Mouse (Mus musculus) kidney, embryonic 14.5 days (tissue): ENCODE measurements at regions not wholly inside any gene's neighbourhood (a gene's known extent, or its start where the extent isn't known, plus 50 kb on each side); places are given as distances from the start of the nearest gene placed in this dataset.

ENCODE experiments used
- ATAC-seq: fragments of 200-750 bp; cut with Nextera tagmentation; 2 replicates; pipeline ENCODE4 v1.8.0; 2017; ENCODE audit warnings: moderate number of reproducible peaks, mild to moderate bottlenecking, moderate TSS enrichment, moderate library complexity; ENCODE audit not compliant: low FRiP score, low TSS enrichment
- H3K27ac ChIP-seq: fragments of 300-500 bp; sonication (generic); 2 replicates; pipeline ENCODE4 v1.5.1; 2014; ENCODE audit warnings: low read depth, mild to moderate bottlenecking, low read length, moderate library complexity, mixed read lengths
- H3K27me3 ChIP-seq: fragments of 300-500 bp; sonication (generic); 2 replicates; pipeline ENCODE4 v1.6.1; 2014; ENCODE audit warnings: mild to moderate bottlenecking, low read length; ENCODE audit not compliant: control insufficient read depth, insufficient read depth
- H3K36me3 ChIP-seq: fragments of 300-500 bp; sonication (generic); 2 replicates; pipeline ENCODE4 v1.6.1; 2014; ENCODE audit warnings: low read length, mixed read lengths; ENCODE audit not compliant: control insufficient read depth, insufficient read depth
- H3K4me1 ChIP-seq: fragments of 300-500 bp; sonication (generic); 2 replicates; pipeline ENCODE4 v1.6.1; 2014; ENCODE audit warnings: low read length, mixed read lengths; ENCODE audit not compliant: control insufficient read depth, insufficient read depth
- H3K4me2 ChIP-seq: fragments of 300-500 bp; sonication (generic); replicated peaks from 2 replicates; pipeline ENCODE4 v1.6.1; 2014; ENCODE audit warnings: low read depth, mild to moderate bottlenecking, low read length
- H3K4me3 ChIP-seq: fragments of 300-500 bp; sonication (generic); 2 replicates; pipeline ENCODE4 v1.5.1; 2014; ENCODE audit warnings: mild to moderate bottlenecking, low read length
- H3K9ac ChIP-seq: fragments of 300-500 bp; sonication (generic); 2 replicates; pipeline ENCODE4 v1.6.1; 2014; ENCODE audit warnings: low read depth, mild to moderate bottlenecking, low read length, moderate library complexity
- H3K9me3 ChIP-seq: fragments of 300-500 bp; sonication (generic); 2 replicates; pipeline ENCODE4 v1.6.1; 2016; ENCODE audit warnings: low read length; ENCODE audit not compliant: control insufficient read depth
- WGBS: fragments of 180-500 bp; shearing (Covaris S2); extraction: QIAGEN DNeasy Blood & Tissue Kit; methylation state at CpG from one replicate; pipeline ENCODE4 v1.1.7; 2014; 5-methylcytosine and 5-hydroxymethylcytosine counted together

- ATAC-seq = no peak
- H3K4me3 ChIP-seq = no peak overlapping the region
Measured at GRCm38 (mm10) chr9:113044556-113045178, 663.4 kb downstream of the Pdcd6ip start.

GRCm38 (mm10) chr9:113040885-113041284, 667.2 kb downstream of the Pdcd6ip start:
- Histone ChIP-seq H3K27me3 (no peaks in the 10 kb centered on the region), H3K4me2 (no peak overlapping the region), H3K36me3 (no peaks in the 10 kb centered on the region), H3K4me1 (no peaks in the 10 kb centered on the region), H3K9me3 (no peaks in the 10 kb centered on the region), H3K4me3 (no peak overlapping the region), H3K27ac (no peak overlapping the region), H3K9ac (no peak overlapping the region)
- 90% methylated on average over 6 of the region's 6 CpGs for WGBS
- ATAC-seq = no peak

More at GRCm38 (mm10) chr9:113044556-113045178, 663.4 kb downstream of the Pdcd6ip start:
- H3K27me3 ChIP-seq = no peaks in the 10 kb centered on the region
- H3K27ac ChIP-seq = no peak overlapping the region
- no peaks in the 10 kb centered on the region for H3K9me3 ChIP-seq
- no peak overlapping the region for H3K9ac ChIP-seq
- WGBS = 78% methylated on average over 4 of the region's 4 CpGs
- H3K4me1 ChIP-seq = no peaks in the 10 kb centered on the region
- H3K36me3 ChIP-seq = no peaks in the 10 kb centered on the region
- no peak overlapping the region for H3K4me2 ChIP-seq

GRCm38 (mm10) chr9:113033996-113034395, 674.1 kb downstream of the Pdcd6ip start:
- no peak overlapping the region for H3K27ac ChIP-seq

GRCm38 (mm10) chr9:113029091-113029490, 679.0 kb downstream of the Pdcd6ip start:
- Histone ChIP-seq H3K4me1 (no peaks in the 10 kb centered on the region), H3K36me3 (no peaks in the 10 kb centered on the region), H3K4me3 (no peak overlapping the region), H3K9ac (no peak overlapping the region), H3K27me3 (no peaks in the 10 kb centered on the region), H3K9me3 (no peaks in the 10 kb centered on the region), H3K4me2 (no peak overlapping the region), H3K27ac (no peak overlapping the region)
- 44% methylated on average over 4 of the region's 4 CpGs for WGBS
- ATAC-seq = peak; percentile 60; the same call in 1 of the 2 replicates

More at GRCm38 (mm10) chr9:113033996-113034395, 674.1 kb downstream of the Pdcd6ip start:
- no peak overlapping the region for H3K4me3 ChIP-seq
- H3K36me3 ChIP-seq = no peaks in the 10 kb centered on the region
- no peaks in the 10 kb centered on the region for H3K27me3 ChIP-seq
- no peaks in the 10 kb centered on the region for H3K9me3 ChIP-seq
- H3K4me1 ChIP-seq = no peaks in the 10 kb centered on the region
- WGBS = 91% methylated on average over 5 of the region's 5 CpGs
- no peak overlapping the region for H3K9ac ChIP-seq
- H3K4me2 ChIP-seq = no peak overlapping the region
- no peak for ATAC-seq

DNA sequence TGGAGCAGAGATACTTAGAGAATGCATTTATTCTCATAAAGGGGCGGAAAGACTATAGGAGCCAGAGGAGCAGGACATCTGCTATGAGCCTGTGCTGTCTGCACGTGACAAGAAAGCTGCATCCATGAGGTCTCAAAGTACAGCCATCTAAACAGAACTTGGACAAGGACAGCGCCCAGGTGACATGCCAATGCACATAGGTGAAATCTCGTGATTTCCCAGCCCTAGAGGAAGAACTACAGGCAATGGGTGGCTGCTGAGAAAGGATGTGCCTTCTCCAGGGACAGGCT, 681.2 kb downstream of the Pdcd6ip start:
- Histone ChIP-seq H3K9me3 (no peaks in the 10 kb centered on the region), H3K36me3 (no peaks in the 10 kb centered on the region), H3K9ac (no peak overlapping the region), H3K4me2 (no peak overlapping the region), H3K27me3 (no peaks in the 10 kb centered on the region), H3K27ac (no peak overlapping the region), H3K4me3 (no peak overlapping the region), H3K4me1 (no peaks in the 10 kb centered on the region)
- ATAC-seq = no peak
- 88% methylated on average over 4 of the region's 4 CpGs for WGBS

DNA sequence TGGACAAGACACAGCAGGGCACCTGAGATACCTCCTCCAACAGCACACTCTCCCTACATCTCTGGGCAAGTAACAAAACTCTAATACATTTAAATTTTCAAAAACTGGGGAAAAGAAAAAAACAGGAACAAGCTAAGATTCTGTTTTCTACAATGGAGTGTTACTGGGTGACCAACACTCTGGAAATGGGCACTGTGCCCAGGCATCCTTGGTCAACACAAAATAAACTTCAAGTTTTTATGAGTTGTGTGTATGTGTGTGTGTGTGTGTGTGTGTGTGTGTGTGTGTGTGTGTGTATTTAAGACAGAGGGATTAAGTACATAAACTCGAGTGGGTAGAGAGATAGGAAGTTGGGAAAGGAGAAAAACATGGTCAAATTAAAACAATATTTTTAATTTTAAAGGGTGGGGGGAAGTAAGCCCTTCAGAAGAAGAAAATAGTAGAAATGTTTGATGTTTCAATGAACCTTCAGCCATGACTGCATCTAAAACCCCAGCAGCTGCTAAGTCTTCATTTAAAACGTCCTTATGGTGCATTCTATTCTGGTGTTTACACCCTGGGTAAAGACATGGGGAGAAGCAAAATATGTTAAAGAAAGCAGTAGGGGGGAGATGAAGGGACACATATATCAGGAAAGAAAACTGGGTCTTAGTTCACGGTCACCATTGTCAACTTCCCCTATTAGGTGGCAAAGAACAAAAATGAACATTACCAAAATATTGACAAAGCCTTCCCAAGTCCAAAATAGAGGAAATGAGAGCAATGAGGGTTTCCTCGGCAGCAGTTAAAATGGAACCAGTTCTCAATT, 681.8 kb downstream of the Pdcd6ip start:
- Histone ChIP-seq H3K4me1 (no peaks in the 10 kb centered on the region), H3K9me3 (no peaks in the 10 kb centered on the region), H3K27me3 (no peaks in the 10 kb centered on the region), H3K27ac (no peak overlapping the region), H3K9ac (no peak overlapping the region), H3K36me3 (no peaks in the 10 kb centered on the region), H3K4me3 (no peak overlapping the region), H3K4me2 (no peak overlapping the region)
- no peak for ATAC-seq
- 55% methylated on average over 4 of the region's 4 CpGs for WGBS

DNA sequence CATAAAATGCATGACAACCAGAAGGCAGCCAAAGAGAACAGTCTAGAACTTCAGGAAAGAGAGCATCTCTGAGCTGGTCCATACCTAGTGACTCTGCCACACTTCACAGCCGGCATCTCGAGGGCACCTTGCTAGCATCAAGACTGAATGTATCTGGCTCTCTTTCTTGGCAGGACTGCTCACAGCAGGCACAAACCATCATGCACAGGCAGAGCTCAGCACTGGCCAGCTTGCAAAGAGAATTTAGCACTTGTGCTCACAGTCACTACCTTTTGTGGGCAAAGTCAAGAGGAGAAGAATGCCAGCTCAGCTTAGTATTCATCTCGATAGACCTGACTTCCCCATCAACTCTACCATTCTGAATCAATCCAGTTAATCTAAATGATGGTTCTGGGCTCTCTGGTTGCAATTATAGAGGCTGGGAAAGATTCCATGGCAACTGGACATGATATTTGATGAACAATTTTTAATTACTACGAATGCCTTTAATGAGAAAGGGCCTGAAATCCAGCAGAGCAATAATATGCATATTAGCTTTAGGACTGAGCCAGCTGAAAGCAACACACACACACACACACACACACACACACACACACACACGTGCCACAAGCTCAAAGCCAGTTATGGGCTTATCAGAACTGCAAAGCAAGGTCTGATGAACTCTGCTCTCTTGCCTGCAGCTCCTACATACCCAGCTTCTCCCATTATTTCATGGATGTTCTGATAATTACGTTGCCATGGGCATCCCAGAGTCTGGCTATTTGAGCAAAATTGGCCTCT, 686.0 kb downstream of the Pdcd6ip start:
- Histone ChIP-seq H3K36me3 (no peaks in the 10 kb centered on the region), H3K9me3 (no peaks in the 10 kb centered on the region), H3K4me2 (no peak overlapping the region), H3K4me1 (no peaks in the 10 kb centered on the region), H3K27me3 (no peaks in the 10 kb centered on the region), H3K27ac (no peak overlapping the region), H3K4me3 (no peak overlapping the region), H3K9ac (no peak overlapping the region)
- 82% methylated on average over 6 of the region's 6 CpGs for WGBS
- no peak for ATAC-seq

GRCm38 (mm10) chr9:113019576-113019975, 688.5 kb downstream of the Pdcd6ip start:
- no peak overlapping the region for H3K9ac ChIP-seq
- no peaks in the 10 kb centered on the region for H3K27me3 ChIP-seq
- ATAC-seq = peak; percentile 89
- no peaks in the 10 kb centered on the region for H3K9me3 ChIP-seq
- no peaks in the 10 kb centered on the region for H3K4me1 ChIP-seq
- H3K4me2 ChIP-seq = peak overlapping the region; percentile 18; the same call in 1 of the 2 replicates
- H3K4me3 ChIP-seq = no peak overlapping the region
- no peaks in the 10 kb centered on the region for H3K36me3 ChIP-seq
- 12% methylated on average over 6 of the region's 6 CpGs for WGBS
- 0 out of 2 replicates have a peak overlapping the region, but pooled peaks have one; percentile 15 for H3K27ac ChIP-seq

DNA sequence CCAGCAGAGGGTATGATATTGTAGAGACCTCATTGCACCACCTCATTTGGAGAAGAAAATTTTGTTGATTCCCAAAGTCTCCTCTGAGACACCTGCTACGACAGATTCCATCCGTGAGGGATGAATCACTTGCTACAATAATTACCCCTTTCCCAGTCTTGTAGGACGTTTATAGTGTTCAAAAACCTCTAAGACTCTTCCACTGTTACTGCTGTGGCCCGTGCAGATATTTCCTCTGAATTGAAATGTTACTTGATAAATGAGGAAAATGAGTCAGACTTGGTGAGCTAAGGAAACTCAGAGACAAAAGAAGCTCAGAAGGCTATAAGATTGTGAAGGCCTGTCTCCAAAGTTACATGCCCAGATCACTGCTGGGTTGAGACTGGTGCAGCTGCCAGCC, 700.0 kb downstream of the Pdcd6ip start:
- Histone ChIP-seq H3K9ac (no peak overlapping the region), H3K36me3 (no peaks in the 10 kb centered on the region), H3K27me3 (no peaks in the 10 kb centered on the region), H3K27ac (no peak overlapping the region), H3K4me2 (no peak overlapping the region), H3K4me3 (no peak overlapping the region), H3K4me1 (no peaks in the 10 kb centered on the region), H3K9me3 (no peaks in the 10 kb centered on the region)
- no peak for ATAC-seq
- 86% methylated on average over 4 of the region's 4 CpGs for WGBS
